Mouse (Mus musculus) retina, postnatal 7 days (tissue): Measurements from ENCODE around the gene Dbn1.

ENCODE experiments used
- DNase-seq: peaks from one replicate; pipeline ENCODE4 v3.0.0-alpha.2; 2012; ENCODE audit warnings: low read depth, low spot score

Dbn1 gene

DNA sequence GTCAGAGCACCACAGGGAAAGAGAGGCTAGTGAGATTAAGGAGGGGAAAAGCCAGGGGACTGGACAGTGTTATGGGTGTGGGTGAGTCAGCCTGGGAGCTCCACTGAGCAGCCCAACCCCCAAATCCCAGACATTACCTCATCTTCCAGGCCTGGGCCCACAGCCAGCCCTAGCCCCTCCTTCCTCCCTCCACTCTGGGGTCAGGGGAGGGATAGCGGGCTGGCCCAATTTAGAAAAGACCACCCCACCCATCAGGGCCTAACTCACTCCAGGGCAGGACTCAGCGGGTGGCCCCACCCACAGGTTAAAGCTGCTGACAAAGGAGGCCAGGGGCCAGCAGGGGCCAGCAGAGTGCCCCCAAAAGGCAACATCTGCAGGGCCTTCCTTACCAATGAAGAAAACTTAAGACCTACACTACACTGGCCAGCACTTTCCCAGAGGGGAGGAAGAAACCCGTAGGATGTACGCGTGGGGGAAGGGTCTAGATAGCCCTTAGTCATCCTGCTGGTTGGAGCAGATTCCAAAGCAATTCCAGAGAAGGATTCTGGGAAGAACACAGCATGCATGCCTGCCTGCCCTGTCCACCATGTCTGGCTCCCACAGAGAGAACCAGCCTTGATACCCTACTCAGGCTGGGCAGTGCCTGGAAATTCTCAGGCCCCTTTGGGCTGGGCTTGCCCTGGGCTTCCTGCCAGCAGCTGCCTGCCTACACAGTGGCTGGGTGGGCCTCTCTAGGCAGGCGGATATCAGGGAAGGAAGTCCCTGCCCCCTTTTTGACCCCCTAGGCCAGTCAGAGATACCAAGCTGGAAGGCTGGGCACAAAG is 23.0 kb upstream of the Dbn1 start:
- DNase-seq, result no peak

DNA sequence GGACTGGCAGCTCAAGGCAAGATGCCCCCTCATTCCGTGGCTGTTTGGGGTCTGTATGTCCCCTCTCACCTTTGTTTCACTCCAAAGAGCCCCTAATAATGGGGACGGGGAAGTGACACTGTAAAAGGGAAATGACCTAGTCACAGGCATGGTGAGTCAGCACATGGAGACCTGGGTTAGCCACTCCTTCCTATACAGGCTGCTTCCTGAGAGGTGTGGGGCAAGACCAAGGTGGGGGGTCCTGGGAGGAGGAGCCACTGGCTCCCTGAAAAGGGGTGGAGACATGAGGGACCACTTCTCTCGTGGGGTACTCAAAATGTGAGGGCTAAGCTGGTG is 22.4 kb upstream of the Dbn1 start:
- no peak for DNase-seq

DNA sequence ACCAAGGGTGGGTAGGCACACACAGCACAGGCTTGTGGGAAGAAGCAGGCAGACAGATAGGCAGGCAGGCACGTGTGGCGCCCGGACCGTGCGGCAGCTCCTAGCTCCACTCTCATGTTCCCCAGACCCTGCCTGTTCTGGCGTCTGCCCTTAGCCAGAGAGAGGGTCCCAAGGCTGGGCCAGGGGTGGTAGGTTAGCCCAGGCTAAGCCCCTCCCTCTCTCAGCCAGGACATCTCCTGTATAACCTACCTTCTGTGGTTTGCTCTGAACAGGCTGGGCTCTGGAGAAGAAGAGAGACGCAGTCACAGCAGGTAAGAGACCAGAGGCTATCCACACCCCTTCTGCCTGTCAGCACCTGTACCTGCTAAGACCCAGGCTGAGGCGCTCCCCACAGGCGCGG is 20.6 kb upstream of the Dbn1 start:
- DNase-seq, result no peak

DNA sequence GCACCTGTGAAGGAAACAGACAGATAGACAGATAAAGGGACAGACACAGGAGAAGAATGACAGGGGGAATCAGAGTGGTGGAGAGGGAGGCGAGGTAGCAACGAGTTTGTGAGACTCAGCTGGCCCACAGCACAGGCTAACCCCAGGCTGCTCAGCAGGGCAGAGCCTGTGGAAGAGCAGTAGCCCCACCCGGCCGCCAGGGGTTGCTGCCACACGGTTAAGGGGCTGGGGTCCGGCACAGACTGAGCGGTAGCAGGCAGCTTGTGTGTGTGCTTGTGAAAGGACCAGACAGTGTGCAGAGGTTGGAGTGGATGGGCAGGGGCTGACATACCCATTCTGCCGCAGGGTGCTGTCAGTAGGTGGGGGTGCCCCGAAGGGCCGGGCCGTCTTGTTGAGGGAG is 20.0 kb upstream of the Dbn1 start:
- DNase-seq, result no peak

DNA sequence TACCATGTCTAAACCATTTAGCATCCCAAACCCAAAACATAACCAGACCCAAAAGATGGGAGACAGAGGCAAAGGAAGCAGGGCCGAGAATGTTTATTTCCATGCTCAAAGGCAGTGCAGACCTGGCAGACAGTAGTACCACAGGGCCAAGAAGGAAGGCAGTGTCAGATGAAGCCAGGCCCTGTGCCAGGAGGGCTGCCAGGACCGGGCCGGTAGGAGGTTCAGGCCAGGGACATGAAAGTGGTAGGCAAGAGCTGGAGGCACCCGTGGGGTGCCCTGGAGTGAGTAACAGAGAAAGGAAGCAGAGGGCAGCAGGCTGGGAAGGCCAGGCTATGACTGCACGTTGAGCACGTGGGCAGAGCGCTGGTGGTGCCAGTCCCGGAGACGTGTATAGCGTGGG is 18.8 kb upstream of the Dbn1 start:
- no peak for DNase-seq

DNA sequence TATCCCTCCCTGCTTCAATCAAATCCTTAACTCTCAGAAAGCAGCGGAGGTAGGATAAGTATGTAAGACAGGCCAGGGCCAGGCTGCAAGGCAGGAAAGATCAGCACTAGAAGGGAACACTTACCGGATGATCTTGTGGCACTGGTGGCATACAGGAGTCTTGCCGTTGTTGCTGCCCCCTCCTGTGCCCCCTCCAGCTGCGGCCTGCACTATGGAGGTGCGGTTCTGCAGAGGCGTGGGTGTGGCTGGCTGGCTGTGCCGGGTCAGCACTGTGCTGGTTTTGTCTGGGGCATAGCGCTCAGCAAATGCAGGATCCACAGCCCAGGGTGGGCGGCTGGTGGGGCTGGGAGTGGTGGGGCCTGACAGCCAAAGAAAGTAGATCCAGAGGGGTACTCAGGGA is 17.9 kb upstream of the Dbn1 start:
- no peak for DNase-seq

DNA sequence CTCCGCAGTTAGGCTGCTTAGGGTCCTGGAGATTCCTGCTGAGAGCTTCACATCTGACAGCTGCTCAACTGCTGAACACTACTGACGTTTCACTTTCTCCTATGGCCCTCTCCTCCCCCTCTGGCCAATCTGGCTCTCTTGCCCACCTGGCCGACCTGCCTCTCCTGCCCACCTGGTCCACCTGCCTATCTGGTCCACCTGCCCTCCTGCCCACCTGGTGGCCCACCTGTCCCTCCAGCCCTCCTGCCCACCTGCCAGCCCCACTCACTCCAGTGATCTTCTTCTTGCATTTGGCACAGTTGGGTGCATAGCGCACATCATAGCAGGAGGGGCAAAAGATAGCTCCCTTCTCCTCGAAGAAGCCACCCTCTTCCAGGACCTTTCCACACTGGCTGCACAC is 16.5 kb upstream of the Dbn1 start:
- DNase-seq, result no peak

DNA sequence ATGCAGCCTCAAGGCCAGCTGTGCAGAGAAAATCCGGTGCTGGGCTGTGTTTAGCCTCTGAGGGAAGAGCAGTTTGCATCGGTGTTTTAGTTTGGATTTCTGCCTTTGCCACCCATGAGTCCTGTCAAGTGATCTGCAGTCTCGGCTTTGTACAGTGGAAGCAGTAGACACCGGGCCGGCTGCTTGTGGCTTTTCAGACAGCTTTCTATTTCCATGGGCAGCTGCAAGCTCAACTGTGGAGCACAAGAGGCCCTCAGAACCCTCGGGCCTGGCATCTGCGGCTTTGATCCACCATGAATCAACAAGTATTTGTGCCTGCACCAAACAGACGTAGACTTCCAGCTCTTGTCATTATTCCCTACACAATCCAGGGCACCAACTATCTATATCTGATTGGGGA is 14.5 kb upstream of the Dbn1 start:
- no peak for DNase-seq

DNA sequence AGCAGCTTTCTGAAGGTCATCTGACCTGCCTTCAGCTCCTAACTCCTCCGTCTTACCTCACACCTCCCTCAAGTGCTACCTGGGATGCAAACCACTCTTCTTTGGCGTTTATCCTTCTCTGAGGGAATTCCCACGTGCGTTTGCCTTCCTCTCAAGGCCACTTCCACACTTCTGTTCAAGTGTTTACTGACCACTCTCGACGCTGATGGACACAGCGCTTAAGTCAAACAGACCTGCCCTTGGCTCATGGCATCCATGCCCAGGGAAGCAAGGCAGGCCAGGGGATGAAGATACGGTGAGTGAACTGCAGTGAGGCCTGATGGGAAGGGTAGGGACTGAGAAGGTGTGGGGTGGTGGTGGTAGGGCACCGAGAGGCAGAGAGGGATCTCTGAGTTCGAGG is 12.7 kb upstream of the Dbn1 start:
- no peak for DNase-seq

DNA sequence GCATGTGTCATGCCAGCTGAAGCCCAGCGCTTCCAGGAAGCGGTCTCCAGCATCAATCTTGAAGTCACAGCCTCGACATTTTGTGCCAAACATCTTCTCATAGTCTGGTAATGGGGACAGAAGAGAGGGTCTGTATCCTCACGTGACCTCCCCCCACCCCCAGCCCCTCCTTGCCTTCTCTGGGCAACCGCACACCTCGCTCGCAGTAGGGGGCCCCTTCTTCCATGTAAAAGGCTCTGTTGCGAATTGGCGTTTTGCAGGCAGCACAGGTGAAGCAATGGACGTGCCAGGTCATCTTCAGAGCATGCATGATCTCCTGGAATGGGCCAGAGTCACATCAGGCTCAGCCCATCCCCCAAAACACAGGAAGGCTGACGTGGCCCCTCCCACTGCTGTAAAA is 11.0 kb upstream of the Dbn1 start:
- DNase-seq, result no peak

DNA sequence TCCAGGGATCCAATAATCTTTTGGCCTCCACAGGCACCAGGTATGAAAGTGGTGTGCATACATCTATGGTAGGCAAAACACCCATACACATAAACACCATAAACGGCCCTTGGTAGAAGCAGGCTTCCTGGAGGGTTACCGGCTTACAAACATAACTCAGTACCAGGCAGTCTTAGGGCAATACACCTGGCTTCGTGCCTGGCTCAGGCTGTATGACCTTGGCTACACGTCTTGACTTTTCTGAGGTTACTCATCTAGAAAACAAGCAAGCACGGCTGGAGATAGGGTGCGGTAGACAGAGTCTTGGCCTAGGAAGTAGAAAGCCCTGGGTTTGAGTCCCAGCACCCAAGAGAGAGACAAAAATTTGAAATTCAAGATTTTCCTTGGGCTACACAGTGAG is 8.8 kb upstream of the Dbn1 start:
- no peak for DNase-seq

DNA sequence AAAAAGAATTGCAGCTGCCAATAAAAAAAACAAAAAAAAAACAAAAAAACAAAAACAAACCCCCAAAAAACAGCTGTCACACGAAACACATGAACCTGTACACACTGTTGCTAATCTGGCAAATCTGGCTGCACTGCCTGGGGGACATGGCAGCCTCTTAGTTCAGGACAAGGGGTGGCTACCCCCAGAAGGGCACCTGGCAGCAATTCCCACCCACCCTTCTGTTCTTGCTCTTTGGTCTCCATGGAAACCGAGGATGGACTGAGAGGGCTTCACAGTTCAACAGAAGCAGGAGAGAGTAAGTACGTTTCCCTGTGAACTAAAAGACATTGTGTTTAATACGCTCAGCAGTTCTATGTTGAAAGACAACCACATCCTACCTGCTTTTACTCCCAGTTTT is 7.8 kb upstream of the Dbn1 start:
- DNase-seq, result no peak

DNA sequence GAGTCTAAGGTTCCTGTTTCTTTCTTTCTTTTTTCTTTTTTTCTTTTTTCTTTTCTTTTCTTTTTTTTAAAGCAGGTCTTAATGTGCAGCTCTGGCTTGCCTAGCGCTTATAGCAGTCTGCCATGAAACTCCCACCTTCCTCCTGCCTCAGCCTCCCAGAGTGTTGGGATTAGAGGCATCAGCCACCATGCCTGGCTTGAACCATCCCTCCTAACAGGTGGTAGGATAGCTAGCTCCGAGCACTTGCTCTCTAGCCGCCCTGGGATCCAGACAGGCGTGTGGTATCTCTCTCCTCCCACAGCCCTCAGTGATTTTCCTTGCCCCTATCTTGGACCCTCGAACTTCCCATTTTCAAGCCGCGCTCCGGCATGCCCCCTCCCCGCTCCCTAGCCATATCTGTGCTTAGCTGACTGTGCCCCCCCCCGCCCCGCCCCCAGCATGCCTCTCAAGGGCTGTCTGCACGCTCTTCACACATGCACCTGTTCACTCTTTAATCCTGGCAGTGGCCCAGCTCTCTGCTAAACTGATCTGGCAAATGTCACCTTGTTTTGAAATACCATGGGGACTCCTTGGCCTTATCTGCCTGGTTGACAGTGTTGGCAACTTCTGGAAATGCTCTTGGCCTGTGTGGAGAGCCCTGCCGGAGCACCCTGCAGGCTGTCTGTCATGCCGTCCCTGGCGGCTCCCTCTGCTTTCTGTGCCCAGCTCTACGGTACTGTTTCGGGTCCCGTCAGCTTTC is 7.1 kb upstream of the Dbn1 start:
- DNase-seq, result no peak

DNA sequence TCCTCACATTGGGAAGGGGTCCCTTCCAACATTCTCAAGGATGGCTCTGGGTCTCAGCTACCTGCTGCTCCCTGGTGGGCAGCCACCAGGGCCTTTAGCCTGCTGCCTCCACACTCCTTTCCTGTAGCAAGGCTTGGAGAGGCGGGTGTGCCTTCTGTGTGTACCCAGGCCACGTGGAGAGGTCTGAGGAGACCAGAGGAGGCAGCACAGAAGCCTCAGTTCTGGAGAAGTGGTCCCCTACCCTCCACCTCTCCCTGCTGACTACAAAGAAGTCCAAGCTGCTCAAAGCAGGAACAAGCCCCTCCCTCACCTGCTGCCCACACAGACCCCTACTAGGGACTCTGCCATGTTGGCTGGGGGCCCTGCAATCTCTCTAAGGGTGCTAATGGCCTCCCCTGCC is 6.3 kb upstream of the Dbn1 start:
- no peak for DNase-seq

DNA sequence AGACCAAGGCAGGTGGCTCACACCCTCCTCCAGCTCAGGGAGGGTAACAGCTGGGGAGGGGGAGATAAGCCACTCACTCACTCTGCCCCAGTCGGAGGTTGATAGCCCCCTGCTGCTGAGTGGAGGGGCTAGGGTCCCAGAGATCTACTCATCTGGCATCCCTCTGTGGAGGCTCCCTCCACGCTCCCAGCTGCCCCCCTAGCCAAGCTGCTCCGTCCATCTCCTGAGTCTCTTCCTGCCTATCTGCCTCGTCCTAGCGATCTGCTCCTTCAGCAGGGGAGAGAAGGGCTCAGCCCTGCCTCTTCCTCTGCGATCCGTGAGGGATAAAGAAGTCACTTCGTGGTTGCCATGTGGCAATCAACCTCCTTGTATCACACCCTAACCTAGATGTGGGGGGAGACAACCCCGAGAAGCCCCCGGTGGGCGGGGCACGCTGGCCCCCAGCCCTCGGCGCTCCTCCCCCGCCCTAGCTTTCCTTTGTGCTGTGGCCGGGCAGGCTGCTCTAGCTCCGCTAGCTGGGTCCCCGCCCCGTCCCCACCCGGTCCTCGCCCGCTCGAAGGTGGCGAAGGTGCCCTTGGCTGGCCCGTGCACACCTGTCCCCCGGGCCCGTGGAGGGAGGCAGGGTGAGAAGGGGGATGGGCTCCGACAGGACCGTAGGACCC is 864 bp downstream of the Dbn1 start:
- no peak for DNase-seq

DNA sequence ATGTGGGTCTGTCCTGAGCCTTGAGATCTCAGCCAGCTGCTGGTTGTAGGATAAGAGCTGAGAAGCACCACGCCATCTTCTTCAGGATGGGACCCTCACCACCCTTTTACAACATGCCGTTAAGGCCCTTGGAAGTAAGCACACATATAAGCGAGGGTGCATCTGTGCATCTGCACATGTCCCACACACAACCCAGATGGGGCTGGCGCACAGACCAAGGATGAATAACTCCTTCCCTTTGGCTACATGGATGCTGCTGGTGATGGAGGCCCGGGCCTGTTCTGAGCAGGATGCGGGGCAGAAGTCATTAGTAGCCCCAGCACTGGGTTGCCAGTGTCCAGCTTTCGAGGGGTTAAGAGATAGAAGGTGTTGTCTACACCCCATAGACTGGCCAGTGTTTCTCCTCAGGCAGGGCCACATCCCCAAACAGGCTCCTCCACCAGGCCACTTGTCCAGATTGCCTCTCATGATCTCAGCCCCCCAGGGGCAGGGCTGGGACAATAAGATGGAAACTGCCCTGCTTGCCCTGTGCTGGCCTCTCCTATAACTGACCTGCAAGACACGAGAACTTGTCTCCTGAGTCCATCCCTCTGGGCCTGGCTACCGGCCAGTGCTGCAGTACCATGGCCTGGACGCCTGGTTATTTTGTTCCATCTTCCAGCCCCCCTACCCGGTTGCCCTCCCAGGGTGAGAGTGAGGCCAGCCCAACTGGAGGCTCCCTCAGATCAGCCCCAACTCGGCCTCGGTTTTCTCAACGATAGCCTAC is 1.7 kb downstream of the Dbn1 start:
- DNase-seq, result no peak

DNA sequence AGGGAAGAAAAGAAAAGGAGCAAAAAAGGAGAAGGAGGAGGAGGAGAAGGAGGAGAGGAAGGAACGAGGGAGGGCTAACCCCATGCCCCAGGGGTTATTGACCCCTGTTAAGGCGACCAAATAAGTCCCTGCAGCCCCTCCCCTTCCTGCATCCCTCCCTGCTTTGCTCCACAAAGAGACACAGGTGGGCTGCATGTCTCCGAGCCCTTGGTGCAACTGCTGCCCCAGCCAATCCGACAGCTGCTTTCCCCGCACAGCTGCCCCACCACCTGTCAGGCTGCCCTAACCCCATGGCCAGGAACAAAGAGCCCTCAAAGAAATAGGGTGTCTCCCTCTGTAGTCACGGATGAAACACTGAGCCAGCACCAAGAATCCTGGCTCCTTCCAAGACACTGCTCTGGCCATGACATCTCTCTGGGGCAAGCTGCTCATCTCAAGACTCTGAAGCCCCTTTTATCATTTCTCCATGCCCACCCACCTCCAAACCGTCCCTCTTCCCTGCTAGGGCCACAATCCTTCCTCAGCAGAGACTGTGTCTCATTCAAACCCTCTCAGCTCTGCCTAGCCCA is 3.3 kb downstream of the Dbn1 start:
- DNase-seq, result no peak

DNA sequence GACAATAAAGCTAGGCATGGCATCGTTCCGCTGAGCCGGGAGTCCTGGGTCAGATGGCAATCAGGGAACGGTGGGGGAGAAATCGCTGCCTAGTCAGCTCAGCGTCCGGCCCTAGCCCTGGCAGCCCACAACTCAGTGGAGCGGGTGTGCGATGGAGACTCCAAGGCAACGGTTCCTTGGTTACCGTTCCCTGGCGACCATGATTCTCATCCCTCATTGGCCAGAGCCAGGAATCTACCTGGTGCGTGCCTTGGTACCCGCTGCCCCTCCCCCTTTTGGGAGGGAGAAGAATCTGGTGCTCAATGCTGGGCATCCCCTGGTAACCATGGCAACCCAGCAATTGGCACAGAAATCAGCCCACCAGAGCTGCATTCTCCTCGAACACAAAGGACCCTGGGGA is 4.3 kb downstream of the Dbn1 start:
- no peak for DNase-seq

DNA sequence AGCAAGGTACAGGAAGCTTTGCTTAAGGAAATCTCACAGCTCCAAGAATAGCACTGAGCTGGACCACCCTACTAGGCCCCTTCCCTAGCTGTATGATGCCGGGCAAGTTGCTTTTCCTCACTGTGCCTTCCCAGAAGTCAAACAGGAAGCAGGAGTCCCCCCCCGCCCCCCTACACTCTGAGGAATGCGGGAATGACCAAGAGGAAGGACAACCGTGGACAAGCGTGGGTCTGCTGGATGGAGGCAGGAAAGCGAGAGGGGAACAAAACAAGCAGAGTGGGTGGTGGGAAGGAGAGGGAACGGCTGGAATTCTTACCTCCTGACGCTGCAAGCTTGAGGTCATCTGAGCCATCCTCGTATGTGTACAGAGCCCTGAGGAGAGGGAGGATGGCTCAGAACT is 4.8 kb downstream of the Dbn1 start:
- no peak for DNase-seq

DNA sequence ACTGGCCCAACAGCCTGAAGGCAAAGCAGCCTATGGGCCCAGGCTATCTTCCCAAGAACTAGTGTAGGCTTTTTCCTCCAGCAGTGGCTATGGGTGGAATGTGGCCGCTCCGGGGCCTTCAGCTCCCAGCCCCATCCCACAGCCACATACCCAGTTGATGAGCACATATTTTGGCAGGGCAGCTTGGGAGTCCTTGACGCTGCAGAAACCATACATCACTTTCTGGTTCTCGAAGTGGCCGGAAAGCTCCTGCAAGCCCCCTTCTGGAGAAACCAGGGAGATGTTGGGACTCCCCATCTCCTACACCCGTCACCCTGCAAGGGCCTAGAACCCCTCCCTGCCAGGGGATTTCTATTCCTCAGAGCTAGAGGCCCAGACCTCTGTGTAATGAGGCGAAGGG is 5.4 kb downstream of the Dbn1 start:
- DNase-seq, result no peak

DNA sequence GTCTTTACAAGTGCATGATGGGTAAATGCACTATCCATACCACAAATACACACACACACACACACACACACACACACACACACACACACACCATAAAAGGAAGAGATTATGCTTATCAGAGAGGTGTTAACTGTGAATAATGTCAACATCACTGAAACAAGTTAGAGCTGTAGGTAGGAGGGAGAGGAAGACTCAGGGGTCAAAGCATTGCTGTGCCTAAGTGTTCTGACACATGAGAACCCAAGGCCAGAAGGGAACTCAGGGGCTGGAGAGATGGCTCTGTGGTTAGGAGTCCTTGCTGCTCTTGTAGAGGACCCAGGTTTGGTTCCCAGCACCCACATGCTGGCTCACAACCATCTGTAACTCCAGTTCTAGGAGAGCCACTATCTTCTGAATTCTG is 8.0 kb downstream of the Dbn1 start:
- DNase-seq, result no peak

DNA sequence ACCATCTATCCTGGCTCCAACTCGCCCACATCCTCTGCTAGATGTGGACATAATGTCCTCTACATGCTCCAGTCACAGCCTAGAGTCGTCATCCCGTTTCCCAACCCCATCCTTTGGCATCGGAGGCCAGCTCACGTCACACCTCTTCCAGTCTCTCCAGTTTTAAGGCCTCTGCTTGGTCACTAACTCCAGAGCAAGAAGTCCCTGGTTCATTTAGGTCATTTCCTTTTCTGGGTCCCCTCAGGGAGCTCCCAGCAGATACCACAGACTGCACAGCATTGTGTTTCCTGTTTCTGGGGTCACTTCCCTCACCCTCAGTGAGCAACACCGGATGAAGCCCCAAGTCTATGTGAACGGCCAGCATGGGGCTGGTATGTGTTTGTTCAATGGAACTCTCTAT is 8.9 kb downstream of the Dbn1 start:
- DNase-seq, result no peak
